1 mouse cellular context compared by ENCODE assay signal in genomic region chr9:67878197-67878769, GRCm38 (mm10).
TF ChIP-seq lines count a peak whose summit lies in the region.

No protein-coding gene starts in this region.

TF ChIP-seq in CH12.LX, 34 proteins besides CTCF, POLR2A, EP300 and RAD21 (continued from another document):
- no peak for TF ChIP-seq ETS1 (conservative IDR thresholded peaks at IDR 0.05; ENCODE audit: low read depth, low read length)
- no peak for TF ChIP-seq TCF12 (IDR thresholded peaks at IDR 0.05; ENCODE audit: low read depth, low read length)
- no peak for TF ChIP-seq RCOR1 (conservative IDR thresholded peaks at IDR 0.05; ENCODE audit: low read depth, low read length)
- no peak for TF ChIP-seq JUND (conservative IDR thresholded peaks at IDR 0.05; ENCODE audit: low read depth, low read length)
TF ChIP-seq in CH12.LX: peak in this region for 0.
